Mouse (Mus musculus): ENCODE data around the gene Gm45234. TPM values are rescaled to one million over a fixed set of nuclear protein-coding genes. Genes with fewer than 3 reads are reported as not detected.

Gm45234 gene
- total RNA-seq, 2 experiments from 2014 or later = not detected

DNA sequence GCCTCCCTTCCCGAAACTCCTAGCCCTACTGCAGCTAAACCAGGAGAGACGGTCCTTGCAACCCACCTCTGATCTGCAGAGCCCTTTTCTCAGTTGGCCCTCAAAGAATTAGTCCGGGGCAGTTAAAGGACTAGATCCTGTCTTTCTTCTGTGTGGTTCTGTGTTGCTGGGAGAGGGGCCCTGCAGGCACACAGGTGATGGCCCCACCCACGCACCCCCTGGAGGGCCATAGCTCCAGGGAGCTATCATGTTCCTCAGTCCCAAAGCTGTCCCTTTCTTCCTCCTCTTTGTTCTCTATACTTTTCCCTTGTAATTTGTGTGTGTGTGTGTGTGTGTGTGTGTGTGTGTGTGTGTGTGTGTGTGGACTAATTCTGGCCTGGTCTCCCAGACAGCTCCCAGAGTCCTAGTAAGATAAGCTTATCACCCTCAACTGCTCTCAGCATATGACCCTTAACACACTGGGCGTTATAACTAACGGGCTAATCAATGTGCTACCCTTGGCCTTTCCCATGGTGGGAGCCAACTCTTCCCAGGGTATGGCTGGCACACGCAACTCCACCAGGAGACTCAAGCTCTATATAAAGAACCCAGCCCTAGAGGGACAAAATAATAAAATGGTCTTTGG is 36.4 kb downstream of the Gm45234 start:
- DNase-seq (ENCODE audit: extremely low spot score in 1 of 2, low spot score in 2 of 2) = no peak
- intact Hi-C loops (cut with DNase I) = no loop called here

DNA sequence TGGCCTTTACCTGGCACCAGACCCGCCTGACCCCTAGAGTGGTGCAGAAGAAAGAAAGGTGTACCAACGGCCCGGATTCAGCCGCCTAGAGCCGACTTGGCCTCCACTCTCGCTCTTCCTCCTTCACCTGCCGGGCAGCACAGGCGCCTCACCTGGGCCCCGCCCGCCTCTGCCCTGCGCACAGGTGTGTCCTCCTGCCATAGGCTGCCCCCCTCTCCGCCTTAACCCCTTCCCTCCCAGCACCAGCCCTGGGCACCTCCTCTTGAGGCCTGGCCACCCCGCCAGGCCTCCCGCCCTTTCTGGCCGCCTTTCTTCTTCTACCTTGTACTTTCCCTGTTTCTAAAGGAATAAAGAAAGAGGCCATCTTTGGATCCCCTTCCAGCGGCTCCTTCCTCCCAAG is 37.1 kb downstream of the Gm45234 start:
- DNase-seq (ENCODE audit: extremely low spot score in 1 of 2, low spot score in 2 of 2) = no peak
- intact Hi-C loops (cut with DNase I) = no loop called here

GRCm38 (mm10) chr6:124717968-124718367 is 37.9 kb downstream of the Gm45234 start:
- DNase-seq (ENCODE audit: extremely low spot score in 1 of 2, low spot score in 2 of 2) = no peak
- intact Hi-C loops (cut with DNase I) = no loop called here

- DNase-seq (ENCODE audit: extremely low spot score in 1 of 2, low spot score in 2 of 2) = peak in 1 of 2 experiments; percentile 65
- intact Hi-C loops (cut with DNase I) = no loop called here
These were observed 38.8 kb downstream of the Gm45234 start for GRCm38 (mm10) chr6:124716864-124717490.

- DNase-seq (ENCODE audit: extremely low spot score in 1 of 2, low spot score in 2 of 2) = no peak
- intact Hi-C loops (cut with DNase I) = no loop called here
These were observed 42.9 kb downstream of the Gm45234 start for GRCm38 (mm10) chr6:124712918-124713317.

GRCm38 (mm10) chr6:124711824-124712782 is 43.7 kb downstream of the Gm45234 start, which contains the start of the genes Emg1 and Phb2:
Gene Emg1, minus strand, starts transcription at chr6:124712178.
Gene Phb2, plus strand, starts transcription at chr6:124712336.
- intact Hi-C loops (cut with DNase I) = no loop called here
- DNase-seq (ENCODE audit: extremely low spot score in 1 of 2, low spot score in 2 of 2) = peak; percentile 97 to 99

- intact Hi-C loops (cut with DNase I) = no loop called here
- no peak for DNase-seq (ENCODE audit: extremely low spot score in 1 of 2, low spot score in 2 of 2)
These were observed 47.4 kb downstream of the Gm45234 start for GRCm38 (mm10) chr6:124708289-124708889.

GRCm38 (mm10) chr6:124706061-124706627 is 49.7 kb downstream of the Gm45234 start:
- intact Hi-C loops (cut with DNase I) = no loop called here
- no peak for DNase-seq (ENCODE audit: extremely low spot score in 1 of 2, low spot score in 2 of 2)

- intact Hi-C loops (cut with DNase I) = no loop called here
- no peak for DNase-seq (ENCODE audit: extremely low spot score in 1 of 2, low spot score in 2 of 2)
These were observed 51.4 kb downstream of the Gm45234 start for GRCm38 (mm10) chr6:124704417-124704816.

GRCm38 (mm10) chr6:124703789-124704188 is 52.0 kb downstream of the Gm45234 start:
- DNase-seq (ENCODE audit: extremely low spot score in 1 of 2, low spot score in 2 of 2) = no peak
- intact Hi-C loops (cut with DNase I) = no loop called here

DNA sequence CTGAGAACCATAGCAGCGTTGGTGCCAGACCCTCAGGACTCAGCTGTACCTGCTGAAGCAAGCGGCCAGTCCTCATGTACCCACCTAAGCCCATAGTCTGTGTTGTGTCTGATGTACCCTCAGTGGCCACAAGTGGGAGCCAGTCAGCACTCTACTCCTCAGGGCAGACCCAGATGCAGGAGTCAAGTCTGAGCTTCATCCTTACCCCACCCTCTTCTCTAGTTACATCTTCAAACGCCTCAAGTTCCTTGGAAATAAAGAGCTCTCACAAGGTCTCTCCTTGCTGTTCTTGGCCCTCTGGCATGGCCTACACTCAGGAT is 53.1 kb downstream of the Gm45234 start:
- peak; percentile 58 to 74 for DNase-seq (ENCODE audit: extremely low spot score in 1 of 2, low spot score in 2 of 2)
- intact Hi-C loops (cut with DNase I) = no loop called here

DNA sequence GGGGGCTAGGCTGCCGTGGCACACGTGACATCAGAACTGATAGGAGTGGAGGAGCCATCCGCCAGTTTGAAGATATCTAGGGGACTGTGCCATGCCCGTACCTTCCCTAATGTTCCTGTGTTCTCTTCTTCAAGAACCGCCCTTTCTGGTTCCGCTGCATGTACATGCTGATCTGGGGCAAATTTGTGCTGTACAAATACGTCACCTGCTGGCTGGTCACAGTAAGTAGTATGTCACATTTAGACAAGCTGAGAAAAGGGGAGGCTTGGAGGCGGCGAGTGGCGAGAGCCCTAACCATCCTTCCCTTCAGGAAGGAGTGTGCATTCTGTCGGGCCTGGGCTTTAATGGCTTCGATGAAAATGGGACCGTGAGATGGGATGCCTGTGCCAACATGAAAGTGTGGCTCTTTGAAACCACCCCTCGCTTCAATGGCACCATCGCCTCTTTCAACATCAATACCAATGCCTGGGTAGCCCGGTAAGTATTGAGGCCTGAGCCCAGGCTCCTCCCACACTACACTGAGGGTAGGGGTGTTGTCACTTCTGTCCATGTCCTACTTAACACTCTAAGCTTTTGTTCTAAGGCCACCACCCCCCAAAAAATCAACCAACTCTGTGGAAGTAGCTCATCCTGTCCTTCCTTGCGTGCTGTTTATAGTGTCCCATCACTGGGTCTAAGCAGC is 53.6 kb downstream of the Gm45234 start:
- intact Hi-C loops (cut with DNase I) = no loop called here
- DNase-seq (ENCODE audit: extremely low spot score in 1 of 2, low spot score in 2 of 2) = no peak

- no peak for DNase-seq (ENCODE audit: extremely low spot score in 1 of 2, low spot score in 2 of 2)
- intact Hi-C loops (cut with DNase I) = no loop called here
These were observed 54.5 kb downstream of the Gm45234 start for GRCm38 (mm10) chr6:124701338-124701737.

DNA sequence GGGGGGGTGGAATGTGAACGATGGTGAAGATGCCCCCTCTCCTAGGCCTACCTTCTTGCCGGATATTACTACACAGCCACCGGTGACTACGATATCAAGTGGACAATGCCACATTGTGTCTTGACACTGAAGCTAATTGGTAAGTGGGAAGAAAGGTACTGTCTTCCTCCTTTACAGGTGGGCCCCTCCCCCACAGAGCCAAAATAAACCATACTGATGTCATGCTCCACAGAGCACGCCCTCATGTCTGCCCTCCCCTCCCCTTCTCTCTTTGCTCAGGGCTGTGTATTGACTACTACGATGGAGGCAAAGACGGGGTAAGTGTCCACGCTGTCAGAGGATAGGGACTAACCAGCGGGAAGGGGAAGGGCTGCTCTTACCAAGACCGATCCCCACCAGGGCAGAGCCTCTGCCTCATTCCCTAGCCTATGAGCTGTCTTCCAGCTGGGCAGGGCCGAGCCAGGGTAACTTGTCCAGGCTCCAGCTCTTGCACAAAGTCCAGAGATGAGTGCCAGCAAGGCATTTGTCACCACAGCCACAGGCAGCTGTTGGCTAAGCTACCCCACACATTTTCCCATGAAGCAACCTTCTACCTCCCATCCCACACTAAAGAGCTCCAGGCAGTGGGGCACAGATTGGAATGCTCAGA is 55.7 kb downstream of the Gm45234 start:
- intact Hi-C loops (cut with DNase I) = no loop called here
- DNase-seq (ENCODE audit: extremely low spot score in 1 of 2, low spot score in 2 of 2) = peak in 1 of 2 experiments; percentile 49

DNA sequence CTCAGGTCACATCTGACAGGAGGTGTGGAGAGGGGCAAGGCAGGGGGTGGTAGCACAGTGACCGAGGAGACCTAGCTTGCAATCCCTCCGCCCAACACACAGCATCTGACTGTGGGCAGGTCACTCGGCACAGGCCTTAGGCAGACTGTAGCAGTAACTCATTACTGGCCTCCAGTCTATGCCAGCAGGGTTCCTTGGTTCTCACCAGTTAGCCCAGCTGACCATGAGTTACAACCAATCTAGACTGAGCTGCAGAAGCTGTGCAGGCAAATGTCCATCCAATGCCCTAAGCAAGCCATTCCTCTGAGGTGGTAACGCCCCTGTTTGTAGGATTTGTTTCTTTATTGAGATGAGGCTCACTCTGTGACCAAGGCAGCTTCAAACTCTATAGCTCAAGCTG is 56.5 kb downstream of the Gm45234 start:
- no peak for DNase-seq (ENCODE audit: extremely low spot score in 1 of 2, low spot score in 2 of 2)

DNA sequence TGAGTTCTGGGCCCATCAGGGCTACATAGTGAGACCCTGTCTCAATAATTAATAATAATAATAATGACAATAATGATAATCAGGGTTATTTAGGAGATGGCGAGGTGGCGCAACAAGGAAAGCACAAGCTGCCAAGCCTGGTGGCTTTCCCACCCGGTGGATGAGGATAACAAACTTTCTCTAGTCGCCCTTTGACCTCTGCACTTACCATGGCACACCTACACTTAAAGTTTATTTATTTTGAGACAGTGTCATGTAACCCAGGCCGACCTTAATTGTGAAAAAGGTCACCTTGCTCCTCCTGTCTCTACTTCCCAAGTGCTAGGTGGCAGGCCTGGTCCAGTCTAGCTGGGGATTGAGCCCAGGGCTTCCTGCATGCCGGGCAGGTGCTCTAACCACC is 57.1 kb downstream of the Gm45234 start:
- intact Hi-C loops (cut with DNase I) = no loop called here
- no peak for DNase-seq (ENCODE audit: extremely low spot score in 1 of 2, low spot score in 2 of 2)

More for the DNA sequence above, 56.5 kb downstream of the Gm45234 start:
- intact Hi-C loops (cut with DNase I) = no loop called here

GRCm38 (mm10) chr6:124696441-124697150 is 59.2 kb downstream of the Gm45234 start:
- no peak for DNase-seq (ENCODE audit: extremely low spot score in 1 of 2, low spot score in 2 of 2)
- intact Hi-C loops (cut with DNase I) = no loop called here

Data from left cerebral cortex, postnatal 10 days (tissue).